Mouse (Mus musculus) urinary bladder, postnatal 36 days (tissue): ENCODE data around the gene Wdr66.

Source experiments
- DNase-seq, 2 experiments: peaks; one replicate each; pipeline ENCODE4 v3.0.0; 2022; ENCODE audit warnings: low spot score in 2 of 2, mixed read lengths in 1 of 2

The Wdr66 gene

GRCm38 (mm10) chr5:123270917-123271316 lies 19.0 kb downstream of the Wdr66 start:
- DNase-seq: no peak

- no peak for DNase-seq
These were observed 21.0 kb downstream of the Wdr66 start for GRCm38 (mm10) chr5:123272927-123273326.

- no peak for DNase-seq
These were observed 24.9 kb downstream of the Wdr66 start for GRCm38 (mm10) chr5:123276636-123277341.

GRCm38 (mm10) chr5:123277342-123277701 lies 25.4 kb downstream of the Wdr66 start:
- DNase-seq: no peak

GRCm38 (mm10) chr5:123277704-123278103 lies 25.8 kb downstream of the Wdr66 start:
- no peak for DNase-seq

- DNase-seq: no peak
These were observed 27.3 kb downstream of the Wdr66 start for GRCm38 (mm10) chr5:123279248-123279647.

GRCm38 (mm10) chr5:123281336-123282136 lies 29.6 kb downstream of the Wdr66 start:
- DNase-seq: no peak

- peak; percentile 18 to 22 for DNase-seq
These were observed 33.3 kb downstream of the Wdr66 start for GRCm38 (mm10) chr5:123285174-123285573.

- DNase-seq: no peak
These were observed 36.2 kb downstream of the Wdr66 start for GRCm38 (mm10) chr5:123288079-123288478.

GRCm38 (mm10) chr5:123294653-123295052 lies 42.8 kb downstream of the Wdr66 start:
- DNase-seq: no peak

GRCm38 (mm10) chr5:123296224-123296806 lies 44.4 kb downstream of the Wdr66 start:
- DNase-seq: no peak

- no peak for DNase-seq
These were observed 45.3 kb downstream of the Wdr66 start for GRCm38 (mm10) chr5:123296972-123297754.

- no peak for DNase-seq
These were observed 45.9 kb downstream of the Wdr66 start for GRCm38 (mm10) chr5:123297830-123298229.

- DNase-seq: no peak
These were observed 46.6 kb downstream of the Wdr66 start for GRCm38 (mm10) chr5:123298526-123298925.

GRCm38 (mm10) chr5:123300496-123301034 lies 48.7 kb downstream of the Wdr66 start:
- DNase-seq: no peak

GRCm38 (mm10) chr5:123301780-123302521 lies 50.0 kb downstream of the Wdr66 start:
- no peak for DNase-seq

GRCm38 (mm10) chr5:123307630-123308282 lies 55.9 kb downstream of the Wdr66 start:
- no peak for DNase-seq

GRCm38 (mm10) chr5:123309816-123310215 lies 57.9 kb downstream of the Wdr66 start:
- DNase-seq: no peak

GRCm38 (mm10) chr5:123310221-123310620 lies 58.3 kb downstream of the Wdr66 start:
- no peak for DNase-seq

GRCm38 (mm10) chr5:123313058-123313630 lies 61.2 kb downstream of the Wdr66 start:
- DNase-seq: no peak
